Comparison of ENCODE assay signal across 8 mouse cellular contexts in genomic region chr5:108268127-108269062, GRCm38 (mm10). TPM values are rescaled to one million over a fixed set of nuclear protein-coding genes. Genes with fewer than 3 reads are reported as not detected.
DNase-seq lines count a peak whose midpoint lies in the region; ATAC-seq and TF ChIP-seq lines count a peak whose summit lies in the region.

Dr1 (plus strand) TSS chr5:108268897.

- TF ChIP-seq CTCF in liver, embryonic 14.5 days (IDR thresholded peaks at IDR 0.05; ENCODE audit: low read depth): no peak
- TF ChIP-seq CTCF in testis, adult 2 months (IDR thresholded peaks at IDR 0.05; ENCODE audit: control insufficient read depth, insufficient read depth, insufficient replicate concordance, low read depth, low read length): no peak

- H3K4me1 ChIP-seq in brown adipose tissue, adult 24 weeks (ENCODE audit: control insufficient read depth, insufficient read depth, insufficient read length, low read length): peaks cover 12% of the 10 kb centered on the region
- H3K4me1 ChIP-seq in heart, embryonic 13.5 days: peaks cover 34% of the 10 kb centered on the region
- H3K4me1 ChIP-seq in liver, embryonic 14.5 days (replicated peaks; ENCODE audit: control insufficient read depth in 2 of 2, insufficient read depth in 2 of 2, low read length in 1 of 2): peaks cover 40 to 55% of the 10 kb centered on the region in 2 experiments
- H3K4me1 ChIP-seq in neural tube, embryonic 12.5 days: peaks cover 21% of the 10 kb centered on the region
- peaks cover 4% of the 10 kb centered on the region; the same call in 1 of the 2 replicates for H3K4me1 ChIP-seq in testis, adult 2 months (ENCODE audit: control insufficient read depth, insufficient read depth, low read length)

- no peaks in the 10 kb centered on the region for H3K9me3 ChIP-seq in heart, embryonic 13.5 days
- H3K9me3 ChIP-seq in liver, embryonic 14.5 days (ENCODE audit: control insufficient read depth, low read length): no peaks in the 10 kb centered on the region
- H3K9me3 ChIP-seq in neural tube, embryonic 12.5 days: no peaks in the 10 kb centered on the region

- peaks cover 8% of the 10 kb centered on the region for H3K36me3 ChIP-seq in heart, embryonic 13.5 days
- H3K36me3 ChIP-seq in liver, embryonic 14.5 days (replicated peaks; ENCODE audit: control insufficient read depth, insufficient read depth, low read depth): peaks cover 7% of the 10 kb centered on the region
- H3K36me3 ChIP-seq in neural tube, embryonic 12.5 days: no peaks in the 10 kb centered on the region
- no peaks in the 10 kb centered on the region; the same call in 1 of the 2 replicates for H3K36me3 ChIP-seq in testis, adult 2 months (ENCODE audit: control insufficient read depth, insufficient read depth, low read length)

- H3K9ac ChIP-seq in heart, embryonic 13.5 days: peak within 1 kb of the TSS; percentile 93
- H3K9ac ChIP-seq in liver, embryonic 14.5 days (replicated peaks): peak within 1 kb of the TSS; percentile 94
- peak within 1 kb of the TSS; percentile 92 for H3K9ac ChIP-seq in neural tube, embryonic 12.5 days

- peak within 1 kb of the TSS; percentile 97 for H3K27ac ChIP-seq in brown adipose tissue, adult 24 weeks (replicated peaks; ENCODE audit: low read depth, low read length)
- peak within 1 kb of the TSS; percentile 95 for H3K27ac ChIP-seq in heart, embryonic 13.5 days (replicated peaks)
- H3K27ac ChIP-seq in liver, embryonic 14.5 days: peak within 1 kb of the TSS; percentile 95
- H3K27ac ChIP-seq in neural tube, embryonic 12.5 days: peak within 1 kb of the TSS; percentile 87
- peak within 1 kb of the TSS; percentile 99 for H3K27ac ChIP-seq in testis, adult 2 months (ENCODE audit: control insufficient read depth, insufficient read depth, low read depth, low read length)

- peak; percentile 29 for TF ChIP-seq EP300 in liver, embryonic 14.5 days (IDR thresholded peaks at IDR 0.05; ENCODE audit: low read depth)

- TF ChIP-seq POLR2A in testis, adult 2 months (IDR thresholded peaks at IDR 0.05; ENCODE audit: control insufficient read depth, low read depth, low read length): peak; percentile 96

- no peaks in the 10 kb centered on the region for H3K27me3 ChIP-seq in heart, embryonic 13.5 days (replicated peaks)
- no peaks in the 10 kb centered on the region for H3K27me3 ChIP-seq in liver, embryonic 14.5 days (ENCODE audit: control insufficient read depth, insufficient read depth, low read length)
- H3K27me3 ChIP-seq in neural tube, embryonic 12.5 days (replicated peaks): no peaks in the 10 kb centered on the region
- no peaks in the 10 kb centered on the region for H3K27me3 ChIP-seq in testis, adult 2 months (ENCODE audit: control insufficient read depth, insufficient read depth, low read length)

- H3K4me3 ChIP-seq in brown adipose tissue, adult 24 weeks (ENCODE audit: insufficient read depth, low read depth, low read length): peak within 1 kb of the TSS; percentile 84
- H3K4me3 ChIP-seq in heart, embryonic 13.5 days: peak within 1 kb of the TSS; percentile 90
- peak within 1 kb of the TSS; percentile 84 to 100 for H3K4me3 ChIP-seq in liver, embryonic 14.5 days (ENCODE audit: insufficient read depth in 1 of 2, low read depth in 2 of 2, low read length in 2 of 2)
- peak within 1 kb of the TSS; percentile 89 for H3K4me3 ChIP-seq in neural tube, embryonic 12.5 days
- peak within 1 kb of the TSS; percentile 99 for H3K4me3 ChIP-seq in testis, adult 2 months (ENCODE audit: control insufficient read depth, low read depth, low read length)

- 2% methylated on average over 53 of the region's 55 CpGs for WGBS in heart, embryonic 13.5 days
- WGBS in liver, embryonic 14.5 days (ENCODE audit: insufficient replicate concordance): 2% methylated on average over 55 of the region's 55 CpGs
- WGBS in neural tube, embryonic 12.5 days: 5% methylated on average over 55 of the region's 55 CpGs

- peak within 1 kb of the TSS; percentile 97 for H3K4me2 ChIP-seq in heart, embryonic 13.5 days
- H3K4me2 ChIP-seq in liver, embryonic 14.5 days (ENCODE audit: low read depth): peak within 1 kb of the TSS; percentile 96
- peak within 1 kb of the TSS; percentile 85 for H3K4me2 ChIP-seq in neural tube, embryonic 12.5 days (replicated peaks)

- peak; percentile 13 for DNase-seq in fat pad, adult 2 months (ENCODE audit: extremely low read depth, low read depth, low spot score)
- DNase-seq in kidney, postnatal 10 days: peak; percentile 94
- DNase-seq in liver, embryonic 14.5 days (ENCODE audit: low read depth in 3 of 3, low spot score in 3 of 3): peak; percentile 81 to 84 (median 84)

- peak; percentile 88 for ATAC-seq in CD4-positive, CD25-positive, alpha-beta regulatory T cell, adult 4 months
- ATAC-seq in heart, embryonic 13.5 days (ENCODE audit: extremely low read depth, insufficient number of reproducible peaks, low FRiP score, low TSS enrichment): peak; percentile 91
- peak; percentile 94 for ATAC-seq in liver, embryonic 14.5 days (ENCODE audit: insufficient read depth)
- peak; percentile 98 for ATAC-seq in neural tube, embryonic 12.5 days (ENCODE audit: low FRiP score, low read depth)

RNA-seq across cellular contexts. Expression of gene Dr1, which starts in this region (rescaled TPM):
- 10 to 100 TPM; 33.0 to 36.0 TPM for polyA plus RNA-seq in CD4-positive, CD25-positive, alpha-beta regulatory T cell, adult 4 months (2017; shearing (Covaris generic))
- 17.2 and 19.8 TPM in 2 replicates for polyA plus RNA-seq in brown adipose tissue, adult 24 weeks (2012; ENCODE audit: insufficient read depth, insufficient read length, missing spikeins)
- 24.3 and 24.9 TPM in 2 replicates for polyA plus RNA-seq in heart, embryonic 13.5 days (2015; fragmentation: Nextera tagmentation; extraction: Ambion mirVana)
- 13.6 and 17.3 TPM in 2 replicates for polyA plus RNA-seq in liver, embryonic 14.5 days (2012; rRNA removed)
- polyA plus RNA-seq in liver, embryonic 14.5 days (2014; fragmentation: Nextera tagmentation; extraction: Ambion mirVana): 25.3 and 28.1 TPM in 2 replicates
- 47.0 and 49.1 TPM in 2 replicates for polyA plus RNA-seq in neural tube, embryonic 12.5 days (2016; fragmentation: Nextera tagmentation; extraction: Ambion mirVana)
- polyA plus RNA-seq in testis, adult 2 months (2012; rRNA removed): 41.7 and 42.3 TPM in 2 replicates

Comparison
In these comparisons a context has a peak if more than half of its experiments do, and no peak if none do; other contexts are left out.
1. Peak in every context shown above with its lines: DNase-seq, ATAC-seq, H3K4me3 ChIP-seq and H3K27ac ChIP-seq.
2. DNase-seq: peak in every context shown above with its lines; median percentile 94 in kidney, postnatal 10 days; 84 in liver, embryonic 14.5 days; 13 in fat pad, adult 2 months.